ENCODE assay signal across 32 mouse cellular contexts in genomic region chr6:34295437-34295836, GRCm38 (mm10). TPM values are rescaled to one million over a fixed set of nuclear protein-coding genes. Genes with fewer than 3 reads are reported as not detected.
"Had no signal": no experiment of that assay in that cellular context is flagged by ENCODE, and none has a peak within 500 bp of the region (broad histone marks: within the 10 kb centered on the region; RNA-seq: fewer than 3 reads in every experiment).

No protein-coding gene starts in this region.

- H3K9me3 ChIP-seq: heart, embryonic 10.5 days; heart, embryonic 12.5 days; heart, embryonic 13.5 days; heart, embryonic 15.5 days; hindbrain, embryonic 10.5 days; hindbrain, embryonic 12.5 days; hindbrain, embryonic 13.5 days; hindbrain, embryonic 15.5 days; intestine, embryonic 15.5 days; kidney, embryonic 15.5 days had no signal

- H3K27ac ChIP-seq: heart, embryonic 10.5 days; heart, embryonic 13.5 days; heart, embryonic 15.5 days; hindbrain, embryonic 10.5 days; hindbrain, embryonic 12.5 days; hindbrain, embryonic 13.5 days; hindbrain, embryonic 14.5 days; hindbrain, embryonic 15.5 days; hindbrain, postnatal 0 days; intestine, embryonic 15.5 days; kidney, embryonic 15.5 days; kidney, postnatal 0 days; layer of hippocampus, adult 2 months had no signal

- H3K4me3 ChIP-seq: heart, embryonic 10.5 days; heart, embryonic 12.5 days; heart, embryonic 13.5 days; heart, embryonic 15.5 days; hindbrain, embryonic 10.5 days; hindbrain, embryonic 12.5 days; hindbrain, embryonic 13.5 days; hindbrain, embryonic 15.5 days; intestine, embryonic 15.5 days; kidney, embryonic 15.5 days; layer of hippocampus, adult 2 months had no signal

- H3K9ac ChIP-seq: heart, embryonic 12.5 days; heart, embryonic 13.5 days; heart, embryonic 15.5 days; hindbrain, embryonic 12.5 days; hindbrain, embryonic 13.5 days; hindbrain, embryonic 14.5 days; hindbrain, embryonic 15.5 days; intestine, embryonic 15.5 days; kidney, embryonic 15.5 days had no signal

- H3K27me3 ChIP-seq: heart, embryonic 12.5 days; heart, embryonic 15.5 days; hindbrain, embryonic 12.5 days; hindbrain, embryonic 13.5 days; hindbrain, embryonic 15.5 days; intestine, embryonic 15.5 days; kidney, embryonic 15.5 days had no signal

- H3K36me3 ChIP-seq: heart, embryonic 10.5 days; heart, embryonic 12.5 days; heart, embryonic 13.5 days; heart, embryonic 15.5 days; hindbrain, embryonic 10.5 days; hindbrain, embryonic 12.5 days; hindbrain, embryonic 13.5 days; hindbrain, embryonic 15.5 days; intestine, embryonic 15.5 days; kidney, embryonic 15.5 days had no signal

- H3K4me1 ChIP-seq: hindbrain, embryonic 10.5 days; intestine, embryonic 15.5 days; kidney, embryonic 15.5 days had no signal

- DNase-seq: heart, postnatal 10 days; heart, postnatal 14 days; heart, postnatal 36 days; heart, postnatal 4 days; kidney, adult 11 months; kidney, adult 18-20 months; kidney, adult 2 months; kidney, adult 8-10 months; kidney, adult 9 months; kidney, postnatal 10 days; kidney, postnatal 14 days; kidney, postnatal 25 days; kidney, postnatal 36 days; kidney, postnatal 4 days; layer of hippocampus, adult 9-11 months; layer of hippocampus, postnatal 36 days had no signal

- H3K4me2 ChIP-seq: heart, embryonic 11.5 days; heart, embryonic 12.5 days; heart, embryonic 13.5 days; heart, embryonic 15.5 days; hindbrain, embryonic 12.5 days; hindbrain, embryonic 13.5 days; hindbrain, embryonic 14.5 days; hindbrain, embryonic 15.5 days; intestine, embryonic 15.5 days; kidney, embryonic 15.5 days had no signal

RNA-seq across cellular contexts. Expression of gene Akr1b8, which starts 58.5 kb away (rescaled TPM):
- total RNA-seq: hematopoietic stem cell, adult 5-6 weeks had no signal
